Mouse (Mus musculus): ENCODE results near the gene Gdpgp1. TPM values are rescaled to one million over a fixed set of nuclear protein-coding genes. Genes with fewer than 3 reads are reported as not detected.

The Gdpgp1 gene
- polyA plus RNA-seq, 1 experiment from 2014 or later = 5.3 TPM

DNA sequence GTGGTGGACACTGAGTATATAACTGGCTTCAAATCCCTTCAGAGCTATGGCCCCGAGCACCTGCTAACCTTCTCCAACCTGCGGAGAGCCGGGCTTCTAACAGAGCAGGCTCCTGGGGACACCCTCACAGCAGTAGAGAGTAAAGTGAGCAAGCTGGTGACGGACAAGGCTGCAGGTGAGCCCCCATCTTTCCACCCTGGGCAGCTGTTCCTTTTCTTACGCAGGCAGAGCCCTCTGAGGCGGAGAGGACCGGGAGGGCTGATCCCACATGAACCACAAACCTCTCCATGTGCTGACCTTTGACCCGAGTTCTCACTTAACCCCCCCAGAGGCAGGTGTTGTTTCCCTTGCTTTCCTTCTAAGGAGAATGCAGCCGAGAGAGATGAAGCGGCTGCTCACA is 55.1 kb downstream of the Gdpgp1 start:
- Histone ChIP-seq H3K36me3 (ENCODE audit: control insufficient read depth, insufficient read depth, low read length) (peaks cover 57% of the 10 kb centered on the region), H3K4me3 (ENCODE audit: low read length) (no peak overlapping the region), H3K9ac (ENCODE audit: low read depth, low read length) (no peak overlapping the region), H3K9me3 (ENCODE audit: control insufficient read depth, low read length) (no peaks in the 10 kb centered on the region), H3K27me3 (ENCODE audit: control insufficient read depth, insufficient read depth, low read length) (no peaks in the 10 kb centered on the region), H3K4me2 (replicated peaks; ENCODE audit: low read depth, low read length) (no peak overlapping the region), H3K4me1 (ENCODE audit: control insufficient read depth, insufficient read depth, low read length) (no peaks in the 10 kb centered on the region), H3K27ac (ENCODE audit: low read depth, low read length) (no peak overlapping the region)
- ATAC-seq (ENCODE audit: low FRiP score, low TSS enrichment) = no peak
- WGBS = 80% methylated on average over 10 of the region's 10 CpGs

Other genes with a start within 250 kb of the Gdpgp1 start
- gene Zfp710, start 208.1 kb upstream of the Gdpgp1 start, polyA plus RNA-seq (2014; fragmentation: Nextera tagmentation; extraction: Ambion mirVana) = 23.6 and 25.7 TPM in 2 replicates
- gene Idh2, start 117.5 kb upstream of the Gdpgp1 start, polyA plus RNA-seq (2014; fragmentation: Nextera tagmentation; extraction: Ambion mirVana) = 549 and 658 TPM in 2 replicates
- gene Sema4b, start 46.0 kb upstream of the Gdpgp1 start, polyA plus RNA-seq (2014; fragmentation: Nextera tagmentation; extraction: Ambion mirVana) = 13.0 and 19.9 TPM in 2 replicates
- gene Cib1, start 52 bp upstream of the Gdpgp1 start, polyA plus RNA-seq (2014; fragmentation: Nextera tagmentation; extraction: Ambion mirVana) = 100 and 139 TPM in 2 replicates
- gene Ttll13, start 13.5 kb downstream of the Gdpgp1 start, polyA plus RNA-seq (2014; fragmentation: Nextera tagmentation; extraction: Ambion mirVana) = 0.47 and 1.7 TPM in 2 replicates
- 44.8 and 49.7 TPM in 2 replicates for gene Ngrn, start 28.4 kb downstream of the Gdpgp1 start, polyA plus RNA-seq (2014; fragmentation: Nextera tagmentation; extraction: Ambion mirVana)
- gene Vps33b, start 36.8 kb downstream of the Gdpgp1 start, polyA plus RNA-seq (2014; fragmentation: Nextera tagmentation; extraction: Ambion mirVana) = 9.9 and 15.5 TPM in 2 replicates
- gene Prc1, start 61.6 kb downstream of the Gdpgp1 start, polyA plus RNA-seq (2014; fragmentation: Nextera tagmentation; extraction: Ambion mirVana) = 140 and 158 TPM in 2 replicates
- 15.1 and 15.9 TPM in 2 replicates for gene Rccd1, start 91.6 kb downstream of the Gdpgp1 start, polyA plus RNA-seq (2014; fragmentation: Nextera tagmentation; extraction: Ambion mirVana)
- gene Unc45a, start 108.1 kb downstream of the Gdpgp1 start, polyA plus RNA-seq (2014; fragmentation: Nextera tagmentation; extraction: Ambion mirVana) = 17.8 and 27.8 TPM in 2 replicates
- 19.9 and 22.4 TPM in 2 replicates for gene Hddc3, start 110.2 kb downstream of the Gdpgp1 start, polyA plus RNA-seq (2014; fragmentation: Nextera tagmentation; extraction: Ambion mirVana)
- gene Man2a2, start 138.5 kb downstream of the Gdpgp1 start, polyA plus RNA-seq (2014; fragmentation: Nextera tagmentation; extraction: Ambion mirVana) = 11.9 and 17.2 TPM in 2 replicates
- 10.7 and 11.4 TPM in 2 replicates for gene Fes, start 155.1 kb downstream of the Gdpgp1 start, polyA plus RNA-seq (2014; fragmentation: Nextera tagmentation; extraction: Ambion mirVana)
- 11.3 and 13.6 TPM in 2 replicates for gene Furin, start 172.6 kb downstream of the Gdpgp1 start, polyA plus RNA-seq (2014; fragmentation: Nextera tagmentation; extraction: Ambion mirVana)

Data from kidney, embryonic 14.5 days (tissue).